In the genomic region with DNA sequence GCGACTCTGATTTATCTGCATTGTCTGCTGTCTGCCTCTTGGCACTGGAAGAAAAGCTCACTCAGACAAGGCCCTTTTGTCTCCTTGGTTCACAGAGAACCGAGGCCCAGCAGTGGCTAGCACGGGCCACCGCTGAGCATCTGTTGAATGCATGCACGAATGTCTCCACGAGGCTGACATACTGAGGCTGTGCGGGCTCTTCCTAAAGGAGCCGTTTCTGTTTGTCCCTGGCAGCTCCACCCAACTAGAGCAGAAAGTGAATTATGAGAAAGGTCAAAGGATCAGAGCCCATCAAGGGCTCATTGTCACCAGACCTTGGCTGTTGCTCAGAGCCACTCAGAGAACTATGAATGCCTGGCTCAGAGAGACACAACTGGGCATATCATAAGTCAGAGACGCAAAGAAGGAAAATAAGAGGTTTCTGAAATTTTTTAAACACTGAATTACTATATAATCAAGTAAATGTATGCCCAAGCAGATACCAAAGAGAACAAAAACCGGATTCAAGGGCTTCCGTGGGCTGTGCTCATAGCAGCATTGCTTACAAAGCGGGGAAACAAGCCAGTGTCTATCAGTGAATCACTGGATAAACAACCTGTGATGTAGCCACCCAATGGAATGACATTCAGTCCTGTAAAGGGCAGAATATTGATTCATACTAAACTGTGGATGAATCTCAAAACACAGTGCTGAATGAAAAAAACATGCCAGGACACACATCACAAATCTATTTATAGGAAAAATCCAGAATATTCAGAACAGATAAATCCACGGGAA, we compare ENCODE assay signal across 7 mouse cellular contexts. TPM values are rescaled to one million over a fixed set of nuclear protein-coding genes. Genes with fewer than 3 reads are reported as not detected.
DNase-seq lines count a peak whose midpoint lies in the region; ATAC-seq and TF ChIP-seq lines count a peak whose summit lies in the region.

No protein-coding gene starts in this region.

- no peak; the same call in 1 of the 2 replicates for TF ChIP-seq POLR2A in testis, adult 2 months (IDR thresholded peaks at IDR 0.05; ENCODE audit: control insufficient read depth, low read depth, low read length)

- no peaks in the 10 kb centered on the region for H3K27me3 ChIP-seq in liver, embryonic 15.5 days
- H3K27me3 ChIP-seq in liver, embryonic 12.5 days (replicated peaks) = no peaks in the 10 kb centered on the region
- no peaks in the 10 kb centered on the region for H3K27me3 ChIP-seq in forebrain, embryonic 11.5 days (ENCODE audit: control insufficient read depth, insufficient read depth, low read length)
- no peaks in the 10 kb centered on the region for H3K27me3 ChIP-seq in testis, adult 2 months (ENCODE audit: control insufficient read depth, insufficient read depth, low read length)

- no peaks in the 10 kb centered on the region for H3K9me3 ChIP-seq in liver, embryonic 15.5 days (replicated peaks)
- no peaks in the 10 kb centered on the region for H3K9me3 ChIP-seq in liver, embryonic 12.5 days (replicated peaks)
- H3K9me3 ChIP-seq in forebrain, embryonic 11.5 days (ENCODE audit: control insufficient read depth, low read length) = no peaks in the 10 kb centered on the region

- ATAC-seq in liver, embryonic 15.5 days (ENCODE audit: insufficient read depth) = no peak
- no peak for ATAC-seq in liver, embryonic 12.5 days
- ATAC-seq in forebrain, embryonic 11.5 days (replicated peaks; ENCODE audit: low FRiP score) = no peak
- no peak for ATAC-seq in monocyte, adult 5-6 weeks (replicated peaks; ENCODE audit: insufficient number of reproducible peaks, low FRiP score, low TSS enrichment, poor library complexity, severe bottlenecking)

- no peak overlapping the region for H3K4me2 ChIP-seq in liver, embryonic 15.5 days
- H3K4me2 ChIP-seq in liver, embryonic 12.5 days = no peak overlapping the region
- H3K4me2 ChIP-seq in forebrain, embryonic 11.5 days (ENCODE audit: low read depth, low read length, severe bottlenecking) = no peak overlapping the region

- H3K4me3 ChIP-seq in liver, embryonic 15.5 days (replicated peaks) = no peak overlapping the region
- H3K4me3 ChIP-seq in liver, embryonic 12.5 days = no peak overlapping the region
- no peak overlapping the region for H3K4me3 ChIP-seq in forebrain, embryonic 11.5 days (ENCODE audit: low read depth, low read length)
- no peak overlapping the region for H3K4me3 ChIP-seq in testis, adult 2 months (ENCODE audit: control insufficient read depth, low read depth, low read length)

- WGBS in liver, embryonic 15.5 days (ENCODE audit: insufficient replicate concordance) = 65% methylated on average over 13 of the region's 13 CpGs
- 64% methylated on average over 13 of the region's 13 CpGs for WGBS in liver, embryonic 12.5 days (ENCODE audit: insufficient replicate concordance)
- 37% methylated on average over 13 of the region's 13 CpGs for WGBS in forebrain, embryonic 11.5 days

- peaks cover 37% of the 10 kb centered on the region for H3K4me1 ChIP-seq in liver, embryonic 15.5 days (replicated peaks)
- peaks cover 31% of the 10 kb centered on the region for H3K4me1 ChIP-seq in liver, embryonic 12.5 days
- H3K4me1 ChIP-seq in forebrain, embryonic 11.5 days (replicated peaks; ENCODE audit: control insufficient read depth, insufficient read depth, low read length) = peaks cover 4% of the 10 kb centered on the region; the same call in 1 of the 2 replicates
- H3K4me1 ChIP-seq in testis, adult 2 months (ENCODE audit: control insufficient read depth, insufficient read depth, low read length) = peaks cover 4% of the 10 kb centered on the region

- DNase-seq in forebrain, embryonic 11.5 days (ENCODE audit: low spot score) = no peak
- DNase-seq in lung, postnatal 14 days = peak; percentile 24
- no peak for DNase-seq in cerebellum, adult 18-20 months

- H3K9ac ChIP-seq in liver, embryonic 15.5 days = no peak overlapping the region
- H3K9ac ChIP-seq in liver, embryonic 12.5 days = no peak overlapping the region
- 0 out of 2 replicates have a peak overlapping the region, but pooled peaks have one; percentile 7 for H3K9ac ChIP-seq in forebrain, embryonic 11.5 days (ENCODE audit: low read length)

- no peak for TF ChIP-seq CTCF in testis, adult 2 months (IDR thresholded peaks at IDR 0.05; ENCODE audit: control insufficient read depth, insufficient read depth, insufficient replicate concordance, low read depth, low read length)

- no peaks in the 10 kb centered on the region for H3K36me3 ChIP-seq in liver, embryonic 15.5 days (replicated peaks)
- H3K36me3 ChIP-seq in liver, embryonic 12.5 days = no peaks in the 10 kb centered on the region
- H3K36me3 ChIP-seq in forebrain, embryonic 11.5 days (ENCODE audit: control insufficient read depth, insufficient read depth, low read length) = no peaks in the 10 kb centered on the region
- H3K36me3 ChIP-seq in testis, adult 2 months (ENCODE audit: control insufficient read depth, insufficient read depth, low read length) = no peaks in the 10 kb centered on the region

- H3K27ac ChIP-seq in liver, embryonic 15.5 days (replicated peaks) = 0 out of 2 replicates have a peak overlapping the region, but pooled peaks have one; percentile 14
- no peak overlapping the region for H3K27ac ChIP-seq in liver, embryonic 12.5 days
- peak overlapping the region; percentile 70; the same call in 1 of the 2 replicates for H3K27ac ChIP-seq in forebrain, embryonic 11.5 days (ENCODE audit: low read depth, low read length)
- H3K27ac ChIP-seq in testis, adult 2 months (ENCODE audit: control insufficient read depth, insufficient read depth, low read depth, low read length) = peak overlapping the region; percentile 2; the same call in 1 of the 2 replicates

RNA-seq across cellular contexts. Expression of gene P2rx4, which starts 13.7 kb away (rescaled TPM):
- 25.2 and 27.9 TPM in 2 replicates for polyA plus RNA-seq in liver, embryonic 15.5 days (2015; fragmentation: Nextera tagmentation; extraction: Ambion mirVana)
- polyA plus RNA-seq in liver, embryonic 12.5 days (2016; fragmentation: Nextera tagmentation; extraction: Ambion mirVana) = 25.6 and 27.1 TPM in 2 replicates
- polyA plus RNA-seq in forebrain, embryonic 11.5 days (2014; fragmentation: Nextera tagmentation; extraction: Ambion mirVana) = 5.2 and 5.5 TPM in 2 replicates
- polyA plus RNA-seq in testis, adult 2 months (2012; rRNA removed) = 7.8 and 9.0 TPM in 2 replicates
- total RNA-seq in monocyte, adult 5-6 weeks (2017) = 16.5 to 37.1 TPM (median 26.3 TPM) in 3 replicates

RNA-seq across cellular contexts. Expression of gene P2rx7, which starts 49.9 kb away (rescaled TPM):
- 1.5 TPM in 2 replicates for polyA plus RNA-seq in liver, embryonic 15.5 days (2015; fragmentation: Nextera tagmentation; extraction: Ambion mirVana)
- polyA plus RNA-seq in liver, embryonic 12.5 days (2016; fragmentation: Nextera tagmentation; extraction: Ambion mirVana) = 1.1 and 1.2 TPM in 2 replicates
- polyA plus RNA-seq in forebrain, embryonic 11.5 days (2014; fragmentation: Nextera tagmentation; extraction: Ambion mirVana) = 0.32 and 0.77 TPM in 2 replicates
- polyA plus RNA-seq in testis, adult 2 months (2012; rRNA removed) = 5.0 and 6.7 TPM in 2 replicates
- total RNA-seq in monocyte, adult 5-6 weeks (2017) = 23.3 to 42.5 TPM (median 24.3 TPM) in 3 replicates
